Mouse (Mus musculus): Measurements from ENCODE around the gene Wdr4. TPM values are rescaled to one million over a fixed set of nuclear protein-coding genes. Genes with fewer than 3 reads are reported as not detected.

Gene Wdr4
- total and polyA plus RNA-seq, 2 experiments, result 12.9 to 27.8 TPM

DNA sequence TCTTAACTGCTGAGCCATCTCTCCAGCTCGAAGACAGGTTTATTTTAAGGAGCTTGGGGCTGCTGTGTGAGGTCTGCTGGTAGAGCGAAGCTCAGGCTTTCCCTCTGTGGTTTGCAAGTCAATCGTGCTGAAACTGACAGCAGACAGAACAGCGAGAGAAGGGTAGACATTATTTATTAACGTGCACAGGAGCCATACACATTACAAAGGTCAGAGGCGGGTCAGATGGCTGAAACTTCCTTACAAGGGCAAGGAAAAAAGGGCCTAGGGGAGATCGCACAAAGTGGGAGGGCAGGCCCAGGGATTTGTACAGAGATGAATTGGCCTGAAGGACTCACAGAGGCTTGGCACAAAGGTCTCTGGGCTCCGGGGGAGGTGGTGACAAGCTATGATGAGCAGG lies 29.6 kb upstream of the Wdr4 start:
- no peak overlapping the region for H3K9ac ChIP-seq (ENCODE audit: low read depth, low read length)
- TF ChIP-seq POLR2A (IDR thresholded peaks at IDR 0.05; ENCODE audit: extremely low read depth, insufficient read depth, low read length) (no peak), CTCF (IDR thresholded peaks at IDR 0.05; ENCODE audit: low read depth, low read length) (no peak)
- no peak overlapping the region for H3K27ac ChIP-seq (replicated peaks; ENCODE audit: insufficient read depth, low read depth, low read length)
- no peaks in the 10 kb centered on the region for H3K36me3 ChIP-seq (ENCODE audit: control insufficient read depth, insufficient read depth, low read length)
- WGBS, result 66% methylated on average over 8 of the region's 8 CpGs
- no peak for DNase-seq (ENCODE audit: extremely low read depth, low read depth, low spot score)
- H3K27me3 ChIP-seq (ENCODE audit: control insufficient read depth, insufficient read depth, low read length), result no peaks in the 10 kb centered on the region
- H3K4me1 ChIP-seq (ENCODE audit: control insufficient read depth, insufficient read depth, low read length), result no peaks in the 10 kb centered on the region
- no peaks in the 10 kb centered on the region for H3K79me2 ChIP-seq (ENCODE audit: control insufficient read depth, insufficient read depth, low read length)
- H3K4me3 ChIP-seq (ENCODE audit: insufficient read depth, low read depth, low read length), result no peak overlapping the region

DNA sequence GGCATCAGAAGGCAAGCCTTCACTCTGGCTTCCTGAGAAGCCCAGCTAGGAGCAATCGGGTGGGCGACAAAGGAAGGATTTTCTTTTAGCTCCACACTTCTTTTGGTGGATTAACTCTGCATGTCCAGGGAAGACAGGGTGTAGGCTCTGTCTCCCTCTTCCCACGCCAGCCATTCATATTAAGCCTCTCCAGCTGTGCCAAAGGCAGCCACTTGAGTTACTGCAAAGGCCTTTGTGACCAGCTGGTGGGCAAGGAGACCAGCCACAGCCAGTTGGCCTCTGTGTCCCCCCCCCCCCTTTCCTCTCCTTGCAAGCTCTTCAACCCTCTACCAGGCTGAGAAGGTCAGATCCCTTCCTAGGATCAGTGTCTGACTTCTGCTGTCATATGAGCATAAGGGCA lies 28.2 kb upstream of the Wdr4 start:
- H3K36me3 ChIP-seq (ENCODE audit: control insufficient read depth, insufficient read depth, low read length), result no peaks in the 10 kb centered on the region
- no peak overlapping the region for H3K27ac ChIP-seq (replicated peaks; ENCODE audit: insufficient read depth, low read depth, low read length)
- H3K4me3 ChIP-seq (ENCODE audit: insufficient read depth, low read depth, low read length), result no peak overlapping the region
- WGBS, result 87% methylated on average over 3 of the region's 3 CpGs
- H3K79me2 ChIP-seq (ENCODE audit: control insufficient read depth, insufficient read depth, low read length), result no peaks in the 10 kb centered on the region
- H3K4me1 ChIP-seq (ENCODE audit: control insufficient read depth, insufficient read depth, low read length), result no peaks in the 10 kb centered on the region
- no peaks in the 10 kb centered on the region for H3K27me3 ChIP-seq (ENCODE audit: control insufficient read depth, insufficient read depth, low read length)
- DNase-seq (ENCODE audit: extremely low read depth, low read depth, low spot score), result no peak
- H3K9ac ChIP-seq (ENCODE audit: low read depth, low read length), result no peak overlapping the region
- TF ChIP-seq CTCF (IDR thresholded peaks at IDR 0.05; ENCODE audit: low read depth, low read length) (no peak), POLR2A (IDR thresholded peaks at IDR 0.05; ENCODE audit: extremely low read depth, insufficient read depth, low read length) (no peak)

DNA sequence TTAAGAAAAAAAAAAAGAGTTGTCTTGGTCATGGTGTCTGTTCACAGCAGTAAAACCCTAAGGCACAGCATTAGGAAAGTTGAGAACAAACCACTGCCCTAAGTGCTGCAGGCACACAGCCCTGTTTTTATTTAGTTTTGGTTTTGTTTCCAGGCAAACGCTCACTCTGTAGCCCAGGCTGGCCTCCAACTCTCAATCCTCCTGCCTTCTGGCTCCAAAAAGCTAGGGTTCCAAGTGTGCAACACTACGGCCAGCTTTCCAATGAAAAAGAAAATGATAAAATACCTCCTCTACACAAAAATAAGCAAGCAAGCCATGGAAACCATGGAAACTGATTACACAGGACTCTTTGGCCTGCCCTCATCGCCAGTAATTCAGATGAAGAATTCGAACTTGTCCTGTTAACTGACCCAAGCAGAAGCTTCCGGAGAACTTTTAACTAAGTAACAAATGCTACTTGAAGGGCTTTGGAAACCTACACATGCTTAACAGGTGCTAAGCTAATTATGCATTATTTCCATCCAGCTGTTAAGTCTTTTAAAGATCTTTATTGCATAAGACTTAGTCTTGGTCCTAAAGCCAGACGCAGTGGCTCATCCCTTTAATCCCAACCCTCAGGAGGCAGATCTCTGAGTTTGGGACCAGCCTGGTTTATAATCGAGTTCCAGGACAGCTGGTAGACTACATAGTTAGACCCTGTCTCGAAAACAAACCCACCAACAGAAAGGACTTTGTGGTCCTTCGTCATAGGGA lies 26.8 kb upstream of the Wdr4 start:
- Histone ChIP-seq H3K27ac (replicated peaks; ENCODE audit: insufficient read depth, low read depth, low read length) (no peak overlapping the region), H3K4me3 (ENCODE audit: insufficient read depth, low read depth, low read length) (no peak overlapping the region), H3K27me3 (ENCODE audit: control insufficient read depth, insufficient read depth, low read length) (no peaks in the 10 kb centered on the region), H3K4me1 (ENCODE audit: control insufficient read depth, insufficient read depth, low read length) (no peaks in the 10 kb centered on the region), H3K79me2 (ENCODE audit: control insufficient read depth, insufficient read depth, low read length) (no peaks in the 10 kb centered on the region), H3K36me3 (ENCODE audit: control insufficient read depth, insufficient read depth, low read length) (no peaks in the 10 kb centered on the region), H3K9ac (ENCODE audit: low read depth, low read length) (no peak overlapping the region)
- DNase-seq (ENCODE audit: extremely low read depth, low read depth, low spot score), result no peak
- WGBS, result 87% methylated on average over 9 of the region's 9 CpGs
- TF ChIP-seq POLR2A (IDR thresholded peaks at IDR 0.05; ENCODE audit: extremely low read depth, insufficient read depth, low read length), result no peak
- no peak for TF ChIP-seq CTCF (IDR thresholded peaks at IDR 0.05; ENCODE audit: low read depth, low read length)

DNA sequence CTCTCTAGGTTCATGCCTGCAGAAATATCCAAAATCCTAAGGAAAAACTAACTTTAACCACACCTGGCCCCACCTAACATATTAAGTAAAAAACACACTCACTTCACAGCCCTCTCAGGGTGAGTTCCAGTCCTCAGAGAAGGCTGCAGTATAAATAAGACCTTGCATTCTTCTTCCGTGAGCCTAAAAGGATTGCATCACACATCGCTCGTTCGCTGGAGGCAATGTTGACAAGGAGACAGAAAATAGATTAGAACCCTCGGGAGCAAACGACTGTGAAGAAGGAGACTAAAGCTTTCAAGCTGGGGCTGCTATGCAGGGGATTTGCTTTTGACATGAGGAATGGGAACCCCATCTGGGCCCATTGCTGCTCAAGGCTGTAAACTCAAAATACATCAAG lies 23.8 kb upstream of the Wdr4 start:
- 19% methylated on average over 6 of the region's 6 CpGs for WGBS
- no peak overlapping the region for H3K27ac ChIP-seq (replicated peaks; ENCODE audit: insufficient read depth, low read depth, low read length)
- no peak overlapping the region for H3K4me3 ChIP-seq (ENCODE audit: insufficient read depth, low read depth, low read length)
- no peaks in the 10 kb centered on the region for H3K27me3 ChIP-seq (ENCODE audit: control insufficient read depth, insufficient read depth, low read length)
- no peaks in the 10 kb centered on the region for H3K79me2 ChIP-seq (ENCODE audit: control insufficient read depth, insufficient read depth, low read length)
- DNase-seq (ENCODE audit: extremely low read depth, low read depth, low spot score), result no peak
- H3K9ac ChIP-seq (ENCODE audit: low read depth, low read length), result no peak overlapping the region
- no peaks in the 10 kb centered on the region for H3K36me3 ChIP-seq (ENCODE audit: control insufficient read depth, insufficient read depth, low read length)
- TF ChIP-seq CTCF (IDR thresholded peaks at IDR 0.05; ENCODE audit: low read depth, low read length), result no peak
- TF ChIP-seq POLR2A (IDR thresholded peaks at IDR 0.05; ENCODE audit: extremely low read depth, insufficient read depth, low read length), result no peak
- H3K4me1 ChIP-seq (ENCODE audit: control insufficient read depth, insufficient read depth, low read length), result no peaks in the 10 kb centered on the region

DNA sequence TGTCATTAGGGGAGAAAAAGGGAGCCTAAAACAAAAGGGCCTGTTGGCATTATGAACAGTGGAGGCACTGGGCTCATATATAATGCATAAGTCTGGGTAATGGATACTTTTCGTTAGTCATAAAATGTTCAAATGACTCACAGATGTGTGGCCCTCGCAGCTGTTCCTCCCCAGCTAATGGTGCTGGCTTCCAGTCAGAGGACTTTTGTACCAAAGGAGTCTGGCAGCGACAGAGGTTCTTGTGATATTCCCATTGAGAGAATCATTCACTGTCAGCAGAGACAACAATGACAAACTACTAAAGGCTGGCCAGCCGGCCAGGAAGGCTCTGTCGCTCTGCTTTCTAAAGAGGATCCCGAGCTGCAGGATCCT lies 21.7 kb upstream of the Wdr4 start:
- no peaks in the 10 kb centered on the region for H3K4me1 ChIP-seq (ENCODE audit: control insufficient read depth, insufficient read depth, low read length)
- DNase-seq (ENCODE audit: extremely low read depth, low read depth, low spot score), result no peak
- H3K4me3 ChIP-seq (ENCODE audit: insufficient read depth, low read depth, low read length), result no peak overlapping the region
- TF ChIP-seq POLR2A (IDR thresholded peaks at IDR 0.05; ENCODE audit: extremely low read depth, insufficient read depth, low read length), result no peak
- no peak overlapping the region for H3K9ac ChIP-seq (ENCODE audit: low read depth, low read length)
- no peaks in the 10 kb centered on the region for H3K79me2 ChIP-seq (ENCODE audit: control insufficient read depth, insufficient read depth, low read length)
- no peaks in the 10 kb centered on the region for H3K36me3 ChIP-seq (ENCODE audit: control insufficient read depth, insufficient read depth, low read length)
- H3K27ac ChIP-seq (replicated peaks; ENCODE audit: insufficient read depth, low read depth, low read length), result no peak overlapping the region
- WGBS, result 79% methylated on average over 6 of the region's 6 CpGs
- no peaks in the 10 kb centered on the region for H3K27me3 ChIP-seq (ENCODE audit: control insufficient read depth, insufficient read depth, low read length)

DNA sequence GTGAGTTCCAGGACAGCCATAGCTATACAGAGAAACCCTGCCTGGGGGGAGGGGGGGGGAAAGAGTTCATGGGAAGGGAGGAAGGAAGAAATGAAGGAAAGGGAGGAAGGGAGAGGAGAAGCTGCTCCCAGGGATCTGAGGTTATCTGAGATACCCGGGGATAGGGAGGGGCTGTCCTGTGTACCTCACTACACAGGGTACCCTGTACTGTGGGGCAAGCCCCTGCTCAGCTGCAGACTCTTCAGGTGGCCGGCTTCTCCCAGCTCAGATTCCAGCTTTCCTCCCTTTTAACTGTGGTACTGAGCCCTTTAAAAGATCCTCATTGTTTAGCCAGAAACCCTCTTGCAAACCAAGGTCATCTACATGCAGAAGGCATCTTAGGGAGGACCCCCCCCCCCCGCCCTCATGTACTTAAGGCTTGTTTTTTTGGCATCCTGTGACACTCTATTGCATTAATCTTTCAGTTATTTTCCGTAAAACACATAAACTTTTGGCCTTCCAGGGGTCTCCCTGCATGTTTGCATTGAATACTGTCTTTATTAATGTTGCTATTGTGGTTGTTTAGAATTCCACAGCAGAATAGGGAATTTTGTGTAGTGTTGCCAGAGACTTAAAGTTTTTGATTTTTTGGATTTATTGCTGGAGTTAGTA lies 21.2 kb upstream of the Wdr4 start:
- TF ChIP-seq CTCF (IDR thresholded peaks at IDR 0.05; ENCODE audit: low read depth, low read length) (no peak), POLR2A (IDR thresholded peaks at IDR 0.05; ENCODE audit: extremely low read depth, insufficient read depth, low read length) (no peak)
- Histone ChIP-seq H3K27me3 (ENCODE audit: control insufficient read depth, insufficient read depth, low read length) (no peaks in the 10 kb centered on the region), H3K36me3 (ENCODE audit: control insufficient read depth, insufficient read depth, low read length) (no peaks in the 10 kb centered on the region), H3K9ac (ENCODE audit: low read depth, low read length) (no peak overlapping the region), H3K4me3 (ENCODE audit: insufficient read depth, low read depth, low read length) (no peak overlapping the region), H3K4me1 (ENCODE audit: control insufficient read depth, insufficient read depth, low read length) (no peaks in the 10 kb centered on the region), H3K27ac (replicated peaks; ENCODE audit: insufficient read depth, low read depth, low read length) (no peak overlapping the region), H3K79me2 (ENCODE audit: control insufficient read depth, insufficient read depth, low read length) (no peaks in the 10 kb centered on the region)
- WGBS, result 80% methylated on average over 4 of the region's 4 CpGs
- no peak for DNase-seq (ENCODE audit: extremely low read depth, low read depth, low spot score)
